Mouse (Mus musculus): ENCODE data around the gene Gm15517.
"Not testable (repeated sequence)": the region's sequence is repeated elsewhere in the genome, so short reads cannot be mapped to it uniquely, and the experiment has no call there.

The Gm15517 gene

DNA sequence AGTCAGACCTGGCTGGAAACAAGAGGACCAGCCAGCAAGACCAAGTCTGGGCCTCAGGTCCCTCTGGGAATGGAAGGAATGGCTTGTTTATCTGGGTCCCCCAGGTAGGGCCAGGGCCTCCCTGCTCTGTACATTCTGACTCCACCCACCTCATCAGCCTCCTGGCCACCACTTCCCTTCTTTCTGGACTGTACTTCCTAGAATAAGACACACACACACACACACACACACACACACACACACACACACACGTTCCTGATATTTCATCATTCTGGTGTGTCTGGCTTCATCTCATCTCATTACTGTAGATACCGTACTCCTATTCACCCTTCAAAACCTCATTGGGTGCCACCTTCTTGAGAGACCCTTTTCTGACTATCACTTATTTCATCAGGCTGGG, 8.2 kb downstream of the Gm15517 start:
- DNase-seq (ENCODE audit: low read depth, low spot score): no peak

DNA sequence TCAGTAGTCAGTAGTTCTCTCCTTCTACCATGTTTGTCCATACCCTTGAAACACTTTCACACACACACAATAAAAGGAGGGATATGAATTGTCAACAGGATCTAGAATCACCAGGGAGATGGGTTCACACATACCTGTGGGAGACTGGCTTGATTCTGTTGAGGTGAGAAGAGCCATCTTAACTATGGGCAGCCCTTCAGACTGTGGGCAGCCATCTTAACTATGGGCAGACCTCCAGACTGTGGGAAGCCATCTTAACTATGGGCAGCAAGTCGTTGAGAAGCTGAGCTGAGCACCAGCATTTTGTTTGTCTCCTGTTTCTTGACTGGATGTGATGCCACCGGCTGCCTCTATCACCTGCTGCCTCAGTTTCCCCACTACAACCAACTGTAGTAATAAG, 10.1 kb downstream of the Gm15517 start:
- DNase-seq (ENCODE audit: low read depth, low spot score): no peak

- DNase-seq (ENCODE audit: low read depth, low spot score): no peak
Measured at GRCm38 (mm10) chr7:44272546-44272945, 11.3 kb downstream of the Gm15517 start.

DNA sequence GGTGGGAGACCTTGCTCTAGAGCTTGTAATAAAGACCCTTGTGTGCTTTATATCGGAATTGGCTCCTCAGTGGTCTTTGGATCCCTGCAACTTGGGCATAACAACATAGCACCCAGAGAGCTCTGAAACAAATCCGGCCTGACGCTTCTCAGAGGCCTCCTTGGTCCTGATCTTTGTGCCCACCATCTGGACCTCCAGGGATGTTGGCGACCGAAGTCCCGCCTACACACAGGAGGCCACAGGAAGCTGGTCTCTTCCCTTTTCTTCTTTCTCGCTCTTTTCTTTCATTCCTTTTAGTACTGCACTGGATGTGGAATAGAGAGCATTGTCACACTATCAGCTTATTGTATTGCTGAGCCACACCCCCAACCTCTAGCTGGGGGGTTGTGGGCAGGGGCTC, 12.2 kb downstream of the Gm15517 start:
- DNase-seq (ENCODE audit: low read depth, low spot score): no peak

DNA sequence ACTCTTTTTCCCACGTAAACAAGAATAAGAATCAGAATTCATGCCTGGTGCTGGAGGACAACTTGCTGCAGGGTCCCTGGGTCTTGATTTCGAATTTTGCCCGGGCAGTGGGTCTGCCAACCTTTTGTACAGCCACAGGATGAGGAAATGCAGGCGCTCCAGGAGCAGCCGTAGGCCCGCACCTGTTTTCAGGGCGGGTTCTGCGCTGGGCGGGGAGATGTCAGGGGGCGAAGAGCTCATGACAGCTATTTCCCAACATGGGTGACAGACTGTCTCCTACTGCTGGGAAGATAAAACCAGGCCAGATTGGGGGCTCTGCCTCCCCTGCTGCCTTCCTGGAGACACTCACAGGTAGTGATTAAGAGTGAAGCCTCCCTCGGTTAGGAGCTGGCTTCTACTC, 12.8 kb downstream of the Gm15517 start:
- DNase-seq (ENCODE audit: low read depth, low spot score): no peak

DNA sequence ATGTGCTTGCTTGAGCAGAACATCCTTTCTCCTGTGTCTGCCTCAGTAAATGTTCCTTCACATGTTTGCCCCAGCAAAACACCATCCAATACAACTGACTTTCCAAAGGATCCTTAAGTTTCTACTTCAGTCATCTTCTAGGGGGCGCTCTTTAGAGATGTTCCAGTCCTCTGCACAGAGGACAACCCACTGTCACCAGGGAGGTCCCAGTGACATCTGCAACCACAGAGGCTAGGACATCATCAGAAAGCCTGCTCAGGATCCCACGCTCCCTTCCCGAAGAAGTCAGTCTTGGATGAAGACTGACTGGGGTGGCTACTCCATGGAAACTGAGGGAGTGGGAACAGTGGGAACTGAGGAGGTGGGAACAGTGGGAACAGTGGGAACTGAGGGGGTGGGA, 14.3 kb downstream of the Gm15517 start:
- no peak for DNase-seq (ENCODE audit: low read depth, low spot score)

- DNase-seq (ENCODE audit: low read depth, low spot score): no peak
Measured at GRCm38 (mm10) chr7:44276461-44277249, 15.4 kb downstream of the Gm15517 start.

- DNase-seq (ENCODE audit: low read depth, low spot score): peak; percentile 36
Measured at GRCm38 (mm10) chr7:44277250-44277622, 16.0 kb downstream of the Gm15517 start.

- no peak for DNase-seq (ENCODE audit: low read depth, low spot score)
Measured at GRCm38 (mm10) chr7:44280959-44281358, 19.7 kb downstream of the Gm15517 start.

GRCm38 (mm10) chr7:44281586-44281985, 20.3 kb downstream of the Gm15517 start:
- DNase-seq (ENCODE audit: low read depth, low spot score): no peak

GRCm38 (mm10) chr7:44287760-44288159, 26.5 kb downstream of the Gm15517 start:
- no peak for DNase-seq (ENCODE audit: low read depth, low spot score)

GRCm38 (mm10) chr7:44290986-44291385, 29.7 kb downstream of the Gm15517 start:
- DNase-seq (ENCODE audit: low read depth, low spot score): no peak

- DNase-seq (ENCODE audit: low read depth, low spot score): no peak
Measured at GRCm38 (mm10) chr7:44291418-44291817, 30.2 kb downstream of the Gm15517 start.

GRCm38 (mm10) chr7:44297501-44297900, 36.3 kb downstream of the Gm15517 start:
- DNase-seq (ENCODE audit: low read depth, low spot score): not testable (repeated sequence)

DNA sequence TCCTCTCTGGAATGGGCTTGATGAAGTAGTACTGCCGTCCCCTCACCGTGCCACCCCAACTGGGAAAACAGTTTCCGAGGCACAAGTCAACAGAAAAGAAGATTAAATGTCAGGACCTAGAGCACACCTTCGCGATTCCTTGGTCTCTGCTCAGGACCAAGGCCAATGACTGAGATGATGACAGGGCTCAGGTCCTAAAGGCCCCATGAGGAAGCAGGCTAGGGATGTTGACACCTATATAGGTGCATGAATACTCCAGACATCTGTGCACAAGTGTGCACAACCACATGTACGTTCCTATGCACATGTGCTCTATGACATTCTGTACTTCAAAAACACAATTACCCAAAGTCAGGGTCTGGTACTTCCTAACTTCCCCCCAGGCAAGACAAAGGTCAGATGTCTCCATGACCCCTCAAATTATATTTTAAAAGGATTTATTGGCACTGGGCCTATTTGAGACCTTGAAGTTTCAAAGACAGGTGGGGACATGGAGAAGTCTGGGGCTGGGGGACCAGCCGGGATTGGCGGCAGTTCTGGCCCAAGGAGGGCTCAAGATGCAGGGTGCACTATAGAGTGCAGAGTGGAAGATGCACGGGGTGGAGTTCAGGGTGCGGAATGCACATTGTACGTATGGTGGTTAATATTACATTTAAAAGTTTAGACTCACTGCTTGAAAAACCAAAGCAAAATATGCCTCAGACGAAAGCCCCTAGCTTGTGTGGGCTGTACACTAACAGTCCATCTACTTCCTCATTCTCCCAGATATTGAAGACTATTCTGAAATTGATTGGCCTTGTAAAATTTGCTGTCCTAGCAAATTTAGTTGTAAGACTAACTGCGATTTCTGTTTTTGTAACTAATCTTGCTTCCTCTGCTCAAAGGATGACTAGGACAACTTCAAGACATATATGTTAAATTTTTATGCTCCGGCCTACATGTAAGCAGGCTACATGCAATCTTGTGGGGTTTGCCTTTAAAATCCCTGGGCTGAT, 42.4 kb downstream of the Gm15517 start:
- DNase-seq (ENCODE audit: low read depth, low spot score): no peak

DNA sequence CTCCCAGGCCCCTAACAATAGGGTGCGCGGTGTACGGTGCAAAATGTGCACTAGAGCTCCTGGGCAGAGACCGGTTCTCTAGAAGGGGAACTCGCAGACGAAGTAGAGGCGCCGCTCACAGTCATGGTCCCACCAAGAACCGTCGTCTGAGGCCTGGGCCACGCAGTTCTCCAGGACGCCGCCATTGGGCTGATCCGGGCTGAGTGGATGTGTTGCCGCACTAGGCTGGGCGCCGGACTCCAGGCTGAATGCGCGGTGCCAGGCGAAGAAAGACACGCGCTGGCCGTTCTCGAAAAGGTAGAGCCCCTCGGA, 43.2 kb downstream of the Gm15517 start:
- DNase-seq (ENCODE audit: low read depth, low spot score): no peak

GRCm38 (mm10) chr7:44304775-44305641, 43.8 kb downstream of the Gm15517 start:
- peak; percentile 98 for DNase-seq (ENCODE audit: low read depth, low spot score)

GRCm38 (mm10) chr7:44305686-44306085, 44.4 kb downstream of the Gm15517 start:
- DNase-seq (ENCODE audit: low read depth, low spot score): peak; percentile 14

GRCm38 (mm10) chr7:44306516-44307240, 45.4 kb downstream of the Gm15517 start, which contains the start of gene Clec11a:
Clec11a (minus strand) TSS chr7:44306902.
- no peak for DNase-seq (ENCODE audit: low read depth, low spot score)

GRCm38 (mm10) chr7:44307261-44308020, 46.2 kb downstream of the Gm15517 start:
- DNase-seq (ENCODE audit: low read depth, low spot score): no peak

Data from forelimb bud, embryonic 11.5 days (tissue).